Mouse (Mus musculus) testis, adult 2 months (tissue): ENCODE measurements around the gene Prr5l.

Experiments
- CTCF ChIP-seq: fragments of 200-500 bp; IDR thresholded peaks from 2 replicates; pipeline ENCODE4 v1.5.1; 2012; ENCODE audit warnings: low read depth, mild to moderate bottlenecking, inconsistent platforms, low read length, moderate library complexity; ENCODE audit not compliant: control insufficient read depth, insufficient read depth, insufficient replicate concordance
- POLR2A ChIP-seq: fragments of 200-500 bp; IDR thresholded peaks from 2 replicates; pipeline ENCODE4 v1.6.1; 2012; ENCODE audit warnings: low read depth, mild to moderate bottlenecking, inconsistent platforms, low read length, moderate library complexity; ENCODE audit not compliant: control insufficient read depth

DNA sequence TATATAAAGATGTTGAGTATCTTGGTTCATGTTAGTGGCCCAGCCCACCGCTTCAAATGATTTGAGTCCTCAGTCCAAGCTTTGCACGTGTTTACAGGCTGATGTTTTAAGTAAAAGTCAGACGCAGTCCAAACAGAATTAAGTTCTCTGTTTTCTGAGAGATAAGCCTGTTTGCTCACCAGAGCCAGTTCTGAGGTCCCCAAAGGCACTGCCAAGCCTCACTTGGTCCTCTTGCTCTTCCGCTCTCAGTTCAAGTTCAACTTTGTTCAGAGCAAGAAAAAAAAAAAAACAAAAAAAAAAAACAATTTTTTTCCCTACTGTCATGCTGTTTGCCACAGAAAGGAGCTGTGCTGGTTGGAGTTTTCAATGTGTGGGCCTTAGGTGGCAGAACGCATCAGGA lies 51.0 kb downstream of the Prr5l start:
- no peak for TF ChIP-seq CTCF
- TF ChIP-seq POLR2A: no peak
